Mouse (Mus musculus) central nervous system, embryonic 14 days (tissue): ENCODE results near the gene Tmed5. TPM values are rescaled to one million over a fixed set of nuclear protein-coding genes. Genes with fewer than 3 reads are reported as not detected.

ENCODE experiments used
- polyA plus RNA-seq: library from polyadenylated mRNA; depleted of rRNA; stranded (reverse); fragments of >200 nt; gene quantifications from 2 replicates; pipeline ENCODE4 v1.2.3, GENCODE M21; 2012; rRNA removed

Gene Tmed5
- polyA plus RNA-seq, result 15.7 and 15.9 TPM in 2 replicates

GRCm38 (mm10) chr5:108132441-108133243 is at the start of gene Tmed5, which contains the start of gene Ccdc18:
TSS of gene Tmed5 (minus strand) at chr5:108132620.
TSS of gene Ccdc18 (plus strand) at chr5:108132875.

GRCm38 (mm10) chr5:108065465-108066411 is 66.7 kb downstream of the Tmed5 start, which contains the start of gene Mtf2:
TSS of gene Mtf2 (plus strand) at chr5:108065674.

Other genes starting within 250 kb of the Tmed5 start
- 213 and 299 TPM in 2 replicates for gene Rpl5, start 232.1 kb downstream of the Tmed5 start, polyA plus RNA-seq
- gene Fam69a, start 145.5 kb downstream of the Tmed5 start, polyA plus RNA-seq, result 14.1 and 15.2 TPM in 2 replicates
- gene Mtf2, start 66.9 kb downstream of the Tmed5 start, polyA plus RNA-seq, result 73.3 and 84.4 TPM in 2 replicates
- gene Ccdc18, start 255 bp upstream of the Tmed5 start, polyA plus RNA-seq, result 1.5 and 2.0 TPM in 2 replicates
- 29.5 and 31.0 TPM in 2 replicates for gene Dr1, start 136.3 kb upstream of the Tmed5 start, polyA plus RNA-seq
- gene Pigg, start 180.0 kb upstream of the Tmed5 start, polyA plus RNA-seq, result 5.9 TPM in 2 replicates
- 6.6 and 7.5 TPM in 2 replicates for gene Gm42517, start 235.3 kb upstream of the Tmed5 start, polyA plus RNA-seq